Mouse (Mus musculus): ENCODE measurements around the gene Npdc1. TPM values are rescaled to one million over a fixed set of nuclear protein-coding genes. Genes with fewer than 3 reads are reported as not detected.

Gene Npdc1
- polyA plus RNA-seq, 1 experiment from 2014 or later = 29.5 TPM

DNA sequence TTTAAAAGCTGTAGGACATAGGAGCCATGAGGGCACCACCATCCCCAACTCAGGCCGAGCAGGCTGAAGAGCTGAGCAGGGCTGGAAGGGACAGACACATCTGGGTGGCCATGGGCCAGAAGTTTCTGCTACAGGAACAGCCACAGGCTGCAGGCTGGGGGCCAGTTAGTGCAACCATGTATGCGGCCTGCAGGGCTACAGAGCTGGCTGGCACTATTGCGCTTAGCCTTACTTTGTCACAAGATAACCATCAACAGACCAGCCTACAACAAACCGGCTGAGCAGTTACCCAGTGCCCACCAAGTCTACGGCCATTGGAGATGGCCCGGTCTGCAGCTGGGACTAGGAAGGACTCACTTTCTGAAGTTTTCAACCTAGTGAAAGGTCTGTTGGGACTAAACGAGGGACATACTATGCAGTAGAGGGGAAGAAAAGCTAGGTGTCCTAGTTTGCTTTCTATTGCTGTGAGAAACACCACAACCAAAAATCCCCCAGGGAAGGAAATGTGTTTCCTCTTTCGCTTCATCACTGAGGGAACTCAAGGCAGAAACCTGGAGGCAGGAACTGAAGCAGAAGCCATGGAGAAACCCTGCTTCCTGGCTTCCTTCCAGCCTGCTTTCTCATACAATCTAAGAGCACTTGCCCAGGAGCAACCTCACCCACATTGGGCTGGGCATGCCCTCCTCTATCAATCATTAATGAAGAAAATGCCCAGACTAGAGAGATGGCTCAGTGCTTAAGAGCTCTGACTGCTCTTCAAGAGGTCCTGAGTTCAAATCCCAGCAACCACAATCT is 51.9 kb downstream of the Npdc1 start:
- Histone ChIP-seq H3K36me3 (ENCODE audit: control insufficient read depth, insufficient read depth, low read length) (no peaks in the 10 kb centered on the region), H3K27me3 (ENCODE audit: control insufficient read depth, insufficient read depth, low read length) (no peaks in the 10 kb centered on the region), H3K9me3 (ENCODE audit: control insufficient read depth, low read length) (no peaks in the 10 kb centered on the region), H3K4me1 (ENCODE audit: control insufficient read depth in 2 of 2, insufficient read depth in 2 of 2, low read length in 2 of 2) (peaks cover 0 to 2% of the 10 kb centered on the region in 2 experiments; a peak in 1 of 4 replicates), H3K27ac (replicated peaks in 1 of 2; ENCODE audit: control insufficient read depth in 1 of 2, insufficient read depth in 1 of 2, low read depth in 2 of 2, low read length in 2 of 2) (no peak overlapping the region), H3K9ac (ENCODE audit: low read length) (no peak overlapping the region), H3K4me3 (ENCODE audit: control insufficient read depth in 1 of 2, insufficient read depth in 1 of 2, low read depth in 1 of 2, low read length in 2 of 2) (no peak overlapping the region), H3K4me2 (ENCODE audit: low read length) (no peak overlapping the region)
- WGBS = 79% methylated on average over 8 of the region's 8 CpGs
- no peak for ATAC-seq (ENCODE audit: insufficient number of reproducible peaks, insufficient read depth, low FRiP score, low read depth)

DNA sequence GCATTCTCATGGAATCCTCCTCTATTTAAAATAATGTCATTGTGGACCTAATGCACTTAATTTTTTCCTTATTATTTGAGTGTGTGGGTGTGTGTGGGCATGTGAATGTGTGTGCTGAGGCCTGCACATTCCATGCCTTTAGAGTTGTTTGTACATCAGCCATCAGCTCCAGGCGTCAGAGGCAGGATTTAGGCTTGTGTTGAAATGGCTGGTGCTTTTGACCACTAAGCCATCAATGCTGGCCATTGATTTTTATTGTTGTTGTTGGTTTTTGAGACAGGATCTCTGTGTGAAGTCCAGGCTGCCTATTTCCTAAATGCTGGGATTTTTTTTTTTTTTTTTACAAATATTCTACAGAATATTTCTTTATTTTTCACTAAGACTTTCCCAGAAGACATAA is 53.8 kb downstream of the Npdc1 start:
- 55% methylated on average over 1 of the region's 1 CpGs for WGBS
- no peak overlapping the region for H3K4me2 ChIP-seq (ENCODE audit: low read length)
- no peaks in the 10 kb centered on the region for H3K27me3 ChIP-seq (ENCODE audit: control insufficient read depth, insufficient read depth, low read length)
- H3K36me3 ChIP-seq (ENCODE audit: control insufficient read depth, insufficient read depth, low read length) = peaks cover 6% of the 10 kb centered on the region
- no peaks in the 10 kb centered on the region for H3K9me3 ChIP-seq (ENCODE audit: control insufficient read depth, low read length)
- no peak for ATAC-seq (ENCODE audit: insufficient number of reproducible peaks, insufficient read depth, low FRiP score, low read depth)
- H3K9ac ChIP-seq (ENCODE audit: low read length) = no peak overlapping the region
- no peak overlapping the region for H3K4me3 ChIP-seq (ENCODE audit: control insufficient read depth in 1 of 2, insufficient read depth in 1 of 2, low read depth in 1 of 2, low read length in 2 of 2)
- peaks cover 0 to 7% of the 10 kb centered on the region in 2 experiments; a peak in 2 of 4 replicates for H3K4me1 ChIP-seq (ENCODE audit: control insufficient read depth in 2 of 2, insufficient read depth in 2 of 2, low read length in 2 of 2)
- H3K27ac ChIP-seq (replicated peaks in 1 of 2; ENCODE audit: control insufficient read depth in 1 of 2, insufficient read depth in 1 of 2, low read depth in 2 of 2, low read length in 2 of 2) = no peak overlapping the region

DNA sequence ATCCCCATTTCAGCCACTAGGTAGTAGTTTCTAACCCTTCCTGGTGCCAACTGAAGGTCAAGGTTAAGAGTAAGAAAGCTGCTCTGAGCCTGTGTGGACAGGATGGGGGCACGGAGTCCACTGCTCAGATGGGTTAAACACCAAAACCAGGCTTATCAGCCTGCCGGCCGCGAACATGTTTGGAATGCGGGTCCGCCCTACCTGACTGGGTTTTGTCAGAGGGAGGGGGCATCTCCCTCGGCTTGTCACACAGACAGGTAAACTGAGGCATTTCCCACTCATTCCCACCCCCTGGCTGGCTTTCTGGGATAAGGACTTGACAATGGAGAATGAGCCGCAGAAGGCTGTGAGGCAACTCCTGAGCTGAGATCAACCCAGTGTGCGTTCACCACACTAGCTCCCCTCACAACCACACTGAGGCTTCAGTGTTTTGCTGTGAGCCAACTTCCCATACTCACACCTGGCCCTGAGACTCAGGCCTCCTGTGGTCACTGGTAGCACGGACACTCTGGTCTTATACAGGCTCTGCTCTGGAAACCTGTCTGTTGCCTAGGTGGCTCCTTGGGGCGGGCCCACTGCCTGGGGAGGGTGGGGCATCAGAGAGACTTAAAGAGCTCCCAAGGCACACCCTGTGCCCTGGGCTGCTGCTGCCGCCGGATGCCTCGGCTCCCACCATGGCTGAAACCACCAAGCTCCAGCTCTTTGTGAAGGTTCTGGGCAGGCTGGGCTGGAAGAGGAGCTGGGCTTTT is 57.2 kb downstream of the Npdc1 start, which contains the start of gene Clic3:
Gene Clic3 (plus strand): TSS at position 634 of the 749 bp plus-strand sequence.
- 40% methylated on average over 14 of the region's 14 CpGs for WGBS
- Histone ChIP-seq H3K4me2 (ENCODE audit: low read length) (no peak within 1 kb of the TSS), H3K27ac (replicated peaks in 1 of 2; ENCODE audit: control insufficient read depth in 1 of 2, insufficient read depth in 1 of 2, low read depth in 2 of 2, low read length in 2 of 2) (no peak within 1 kb of the TSS), H3K36me3 (ENCODE audit: control insufficient read depth, insufficient read depth, low read length) (peaks cover 21% of the 10 kb centered on the region), H3K9ac (ENCODE audit: low read length) (no peak within 1 kb of the TSS), H3K27me3 (ENCODE audit: control insufficient read depth, insufficient read depth, low read length) (no peaks in the 10 kb centered on the region), H3K4me3 (ENCODE audit: control insufficient read depth in 1 of 2, insufficient read depth in 1 of 2, low read depth in 1 of 2, low read length in 2 of 2) (no peak within 1 kb of the TSS), H3K4me1 (ENCODE audit: control insufficient read depth in 2 of 2, insufficient read depth in 2 of 2, low read length in 2 of 2) (peaks cover 12 to 27% of the 10 kb centered on the region in 2 experiments), H3K9me3 (ENCODE audit: control insufficient read depth, low read length) (no peaks in the 10 kb centered on the region)
- ATAC-seq (ENCODE audit: insufficient number of reproducible peaks, insufficient read depth, low FRiP score, low read depth) = no peak

DNA sequence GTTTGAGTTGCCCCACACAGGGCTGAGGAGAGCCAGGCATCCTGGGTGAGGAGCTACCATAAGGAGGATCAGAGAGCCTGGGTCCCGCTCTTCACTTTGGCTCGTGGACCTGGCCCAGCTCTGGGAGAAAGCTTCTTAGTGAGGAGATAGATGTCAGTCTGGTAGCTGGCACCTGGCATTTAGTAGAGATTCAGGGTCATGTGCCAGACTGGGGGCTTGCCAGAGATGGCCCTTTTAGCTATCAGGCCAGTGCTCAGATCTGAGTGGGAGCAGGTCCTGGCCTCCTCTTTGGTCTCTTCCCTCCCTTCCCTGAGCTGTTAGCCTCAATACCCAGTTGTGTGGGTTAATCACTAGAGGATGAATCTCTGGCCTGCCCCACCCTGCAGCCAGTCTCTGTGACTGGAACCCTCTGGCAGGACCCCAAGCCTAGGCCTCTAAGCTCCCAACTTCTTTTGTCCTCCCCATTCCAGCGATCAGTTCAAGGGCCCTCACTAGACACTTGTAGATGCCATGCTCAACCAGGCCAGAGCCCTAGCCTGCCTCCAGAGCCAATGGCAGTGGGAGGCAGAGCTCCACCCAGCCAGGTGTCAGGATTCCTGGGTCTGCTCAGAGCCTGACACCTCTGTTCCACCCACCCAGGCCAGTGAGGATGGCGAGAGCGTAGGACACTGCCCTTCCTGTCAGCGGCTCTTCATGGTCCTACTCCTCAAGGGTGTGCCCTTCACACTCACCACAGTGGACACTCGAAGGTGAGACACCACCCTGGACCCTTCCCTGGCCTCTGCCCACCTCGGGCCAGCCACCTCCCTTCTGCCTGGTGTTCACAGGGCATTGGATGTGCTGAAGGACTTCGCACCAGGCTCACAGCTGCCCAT is 58.1 kb downstream of the Npdc1 start:
- H3K4me2 ChIP-seq (ENCODE audit: low read length) = no peak overlapping the region
- 85% methylated on average over 9 of the region's 9 CpGs for WGBS
- no peak for ATAC-seq (ENCODE audit: insufficient number of reproducible peaks, insufficient read depth, low FRiP score, low read depth)
- H3K4me3 ChIP-seq (ENCODE audit: control insufficient read depth in 1 of 2, insufficient read depth in 1 of 2, low read depth in 1 of 2, low read length in 2 of 2) = no peak overlapping the region
- H3K9me3 ChIP-seq (ENCODE audit: control insufficient read depth, low read length) = no peaks in the 10 kb centered on the region
- peaks cover 14 to 31% of the 10 kb centered on the region in 2 experiments for H3K4me1 ChIP-seq (ENCODE audit: control insufficient read depth in 2 of 2, insufficient read depth in 2 of 2, low read length in 2 of 2)
- no peak overlapping the region for H3K27ac ChIP-seq (replicated peaks in 1 of 2; ENCODE audit: control insufficient read depth in 1 of 2, insufficient read depth in 1 of 2, low read depth in 2 of 2, low read length in 2 of 2)
- H3K27me3 ChIP-seq (ENCODE audit: control insufficient read depth, insufficient read depth, low read length) = no peaks in the 10 kb centered on the region
- H3K36me3 ChIP-seq (ENCODE audit: control insufficient read depth, insufficient read depth, low read length) = peaks cover 21% of the 10 kb centered on the region
- H3K9ac ChIP-seq (ENCODE audit: low read length) = no peak overlapping the region

DNA sequence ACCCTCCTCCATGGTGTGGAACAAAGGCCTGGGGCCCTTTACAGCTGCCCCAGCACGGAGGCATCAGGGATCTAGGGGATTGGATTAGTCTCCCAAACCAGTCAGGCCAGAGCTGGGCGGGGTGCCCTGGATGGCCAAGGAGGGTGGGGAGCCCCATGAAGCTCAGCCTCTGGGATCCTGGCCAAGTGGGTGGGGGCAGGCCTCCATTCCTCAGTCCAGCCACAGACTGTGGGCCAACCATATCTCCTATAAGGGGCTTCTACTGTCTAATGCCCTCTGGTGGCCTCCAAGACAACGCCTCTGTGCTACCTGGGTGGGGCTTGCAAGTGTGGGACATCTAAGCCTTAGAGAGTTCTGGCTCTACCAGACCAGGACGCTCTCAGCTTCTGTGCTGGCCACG is 59.8 kb downstream of the Npdc1 start:
- H3K4me2 ChIP-seq (ENCODE audit: low read length) = no peak overlapping the region
- H3K27ac ChIP-seq (replicated peaks in 1 of 2; ENCODE audit: control insufficient read depth in 1 of 2, insufficient read depth in 1 of 2, low read depth in 2 of 2, low read length in 2 of 2) = no peak overlapping the region

More for the DNA sequence above, 59.8 kb downstream of the Npdc1 start:
- no peak for ATAC-seq (ENCODE audit: insufficient number of reproducible peaks, insufficient read depth, low FRiP score, low read depth)
- H3K9me3 ChIP-seq (ENCODE audit: control insufficient read depth, low read length) = no peaks in the 10 kb centered on the region
- H3K4me1 ChIP-seq (ENCODE audit: control insufficient read depth in 2 of 2, insufficient read depth in 2 of 2, low read length in 2 of 2) = peaks cover 14 to 31% of the 10 kb centered on the region in 2 experiments
- no peak overlapping the region for H3K4me3 ChIP-seq (ENCODE audit: control insufficient read depth in 1 of 2, insufficient read depth in 1 of 2, low read depth in 1 of 2, low read length in 2 of 2)
- no peak overlapping the region; the same call in 1 of the 2 replicates for H3K9ac ChIP-seq (ENCODE audit: low read length)
- WGBS = 77% methylated on average over 5 of the region's 5 CpGs
- peaks cover 21% of the 10 kb centered on the region for H3K36me3 ChIP-seq (ENCODE audit: control insufficient read depth, insufficient read depth, low read length)
- H3K27me3 ChIP-seq (ENCODE audit: control insufficient read depth, insufficient read depth, low read length) = no peaks in the 10 kb centered on the region

Small RNAs within 50 kb of the gene (microRNA-seq; reads per million reads assigned to microRNA genes)
- not detected for gene Mir3087

Other genes starting within 250 kb of the Npdc1 start
- 11.9 and 13.9 TPM in 2 replicates for gene Nrarp, start 218.6 kb upstream of the Npdc1 start, polyA plus RNA-seq (2014; fragmentation: Nextera tagmentation; extraction: Ambion mirVana)
- 6.5 and 8.0 TPM in 2 replicates for gene Tor4a, start 202.5 kb upstream of the Npdc1 start, polyA plus RNA-seq (2014; fragmentation: Nextera tagmentation; extraction: Ambion mirVana)
- gene Nelfb, start 187.9 kb upstream of the Npdc1 start, polyA plus RNA-seq (2014; fragmentation: Nextera tagmentation; extraction: Ambion mirVana) = 58.4 and 65.9 TPM in 2 replicates
- not detected in 2 replicates for gene Stpg3, start 184.7 kb upstream of the Npdc1 start, polyA plus RNA-seq (2014; fragmentation: Nextera tagmentation; extraction: Ambion mirVana)
- 0.93 TPM in 1 of 2 replicates, not detected in the other for gene Fam166a, start 180.6 kb upstream of the Npdc1 start, polyA plus RNA-seq (2014; fragmentation: Nextera tagmentation; extraction: Ambion mirVana)
- gene Tubb4b, start 174.6 kb upstream of the Npdc1 start, polyA plus RNA-seq (2014; fragmentation: Nextera tagmentation; extraction: Ambion mirVana) = 342 and 395 TPM in 2 replicates
- not detected in 2 replicates for gene Slc34a3, start 165.0 kb upstream of the Npdc1 start, polyA plus RNA-seq (2014; fragmentation: Nextera tagmentation; extraction: Ambion mirVana)
- gene Rnf224, start 162.6 kb upstream of the Npdc1 start, polyA plus RNA-seq (2014; fragmentation: Nextera tagmentation; extraction: Ambion mirVana) = not detected in 2 replicates
- gene Rnf208, start 157.1 kb upstream of the Npdc1 start, polyA plus RNA-seq (2014; fragmentation: Nextera tagmentation; extraction: Ambion mirVana) = 5.3 and 8.0 TPM in 2 replicates
- gene Cysrt1, start 156.9 kb upstream of the Npdc1 start, polyA plus RNA-seq (2014; fragmentation: Nextera tagmentation; extraction: Ambion mirVana) = not detected in 2 replicates
- 1.8 and 2.4 TPM in 2 replicates for gene AL732309.1, start 152.5 kb upstream of the Npdc1 start, polyA plus RNA-seq (2014; fragmentation: Nextera tagmentation; extraction: Ambion mirVana)
- gene Tmem203, start 143.9 kb upstream of the Npdc1 start, polyA plus RNA-seq (2014; fragmentation: Nextera tagmentation; extraction: Ambion mirVana) = 12.3 and 16.3 TPM in 2 replicates
- gene Tprn, start 136.7 kb upstream of the Npdc1 start, polyA plus RNA-seq (2014; fragmentation: Nextera tagmentation; extraction: Ambion mirVana) = 2.3 and 3.1 TPM in 2 replicates
- gene Ssna1, start 126.9 kb upstream of the Npdc1 start, polyA plus RNA-seq (2014; fragmentation: Nextera tagmentation; extraction: Ambion mirVana) = 150 and 163 TPM in 2 replicates
- 70.2 and 71.3 TPM in 2 replicates for gene Anapc2, start 126.9 kb upstream of the Npdc1 start, polyA plus RNA-seq (2014; fragmentation: Nextera tagmentation; extraction: Ambion mirVana)
- gene Tmem210, start 111.2 kb upstream of the Npdc1 start, polyA plus RNA-seq (2014; fragmentation: Nextera tagmentation; extraction: Ambion mirVana) = not detected in 2 replicates
- gene Lrrc26, start 109.4 kb upstream of the Npdc1 start, polyA plus RNA-seq (2014; fragmentation: Nextera tagmentation; extraction: Ambion mirVana) = not detected in 2 replicates
- gene Grin1, start 80.2 kb upstream of the Npdc1 start, polyA plus RNA-seq (2014; fragmentation: Nextera tagmentation; extraction: Ambion mirVana) = 0.05 TPM in 1 of 2 replicates, not detected in the other
- 42.8 and 48.1 TPM in 2 replicates for gene Man1b1, start 67.0 kb upstream of the Npdc1 start, polyA plus RNA-seq (2014; fragmentation: Nextera tagmentation; extraction: Ambion mirVana)
- 11.5 and 12.4 TPM in 2 replicates for gene Dpp7, start 43.0 kb upstream of the Npdc1 start, polyA plus RNA-seq (2014; fragmentation: Nextera tagmentation; extraction: Ambion mirVana)
- gene Uap1l1, start 33.7 kb upstream of the Npdc1 start, polyA plus RNA-seq (2014; fragmentation: Nextera tagmentation; extraction: Ambion mirVana) = 17.6 and 18.3 TPM in 2 replicates
- 14.4 and 17.7 TPM in 2 replicates for gene Sapcd2, start 27.0 kb upstream of the Npdc1 start, polyA plus RNA-seq (2014; fragmentation: Nextera tagmentation; extraction: Ambion mirVana)
- gene Entpd2, start 3.5 kb upstream of the Npdc1 start, polyA plus RNA-seq (2014; fragmentation: Nextera tagmentation; extraction: Ambion mirVana) = 0.81 and 0.85 TPM in 2 replicates
- gene Fut7, start 23.9 kb downstream of the Npdc1 start, polyA plus RNA-seq (2014; fragmentation: Nextera tagmentation; extraction: Ambion mirVana) = 0.14 TPM in 1 of 2 replicates, not detected in the other
- 3.8 and 4.3 TPM in 2 replicates for gene Abca2, start 29.4 kb downstream of the Npdc1 start, polyA plus RNA-seq (2014; fragmentation: Nextera tagmentation; extraction: Ambion mirVana)
- 3.8 and 4.6 TPM in 2 replicates for gene Clic3, start 57.5 kb downstream of the Npdc1 start, polyA plus RNA-seq (2014; fragmentation: Nextera tagmentation; extraction: Ambion mirVana)
- 31.0 and 32.6 TPM in 2 replicates for gene Paxx, start 61.7 kb downstream of the Npdc1 start, polyA plus RNA-seq (2014; fragmentation: Nextera tagmentation; extraction: Ambion mirVana)
- gene Ptgds, start 70.7 kb downstream of the Npdc1 start, polyA plus RNA-seq (2014; fragmentation: Nextera tagmentation; extraction: Ambion mirVana) = 98.5 and 112 TPM in 2 replicates
- not detected in 2 replicates for gene Lcn12, start 94.6 kb downstream of the Npdc1 start, polyA plus RNA-seq (2014; fragmentation: Nextera tagmentation; extraction: Ambion mirVana)
- 82.8 and 85.2 TPM in 2 replicates for gene Fbxw5, start 101.4 kb downstream of the Npdc1 start, polyA plus RNA-seq (2014; fragmentation: Nextera tagmentation; extraction: Ambion mirVana)
- 2.9 and 4.9 TPM in 2 replicates for gene C8g, start 102.4 kb downstream of the Npdc1 start, polyA plus RNA-seq (2014; fragmentation: Nextera tagmentation; extraction: Ambion mirVana)
- 19.1 and 19.8 TPM in 2 replicates for gene Traf2, start 147.6 kb downstream of the Npdc1 start, polyA plus RNA-seq (2014; fragmentation: Nextera tagmentation; extraction: Ambion mirVana)
- gene Edf1, start 158.5 kb downstream of the Npdc1 start, polyA plus RNA-seq (2014; fragmentation: Nextera tagmentation; extraction: Ambion mirVana) = 279 and 319 TPM in 2 replicates
- gene Mamdc4, start 175.5 kb downstream of the Npdc1 start, polyA plus RNA-seq (2014; fragmentation: Nextera tagmentation; extraction: Ambion mirVana) = 1.4 and 1.9 TPM in 2 replicates
- 240 and 250 TPM in 2 replicates for gene Phpt1, start 175.9 kb downstream of the Npdc1 start, polyA plus RNA-seq (2014; fragmentation: Nextera tagmentation; extraction: Ambion mirVana)
- gene Ajm1, start 182.4 kb downstream of the Npdc1 start, polyA plus RNA-seq (2014; fragmentation: Nextera tagmentation; extraction: Ambion mirVana) = not detected in 2 replicates
- 41.9 and 42.1 TPM in 2 replicates for gene Rabl6, start 209.2 kb downstream of the Npdc1 start, polyA plus RNA-seq (2014; fragmentation: Nextera tagmentation; extraction: Ambion mirVana)
- gene Ccdc183, start 218.3 kb downstream of the Npdc1 start, polyA plus RNA-seq (2014; fragmentation: Nextera tagmentation; extraction: Ambion mirVana) = 0.07 and 0.27 TPM in 2 replicates
- 22.8 and 28.2 TPM in 2 replicates for gene Tmem141, start 222.7 kb downstream of the Npdc1 start, polyA plus RNA-seq (2014; fragmentation: Nextera tagmentation; extraction: Ambion mirVana)
- 1.8 and 3.2 TPM in 2 replicates for gene Fcna, start 228.7 kb downstream of the Npdc1 start, polyA plus RNA-seq (2014; fragmentation: Nextera tagmentation; extraction: Ambion mirVana)